Mouse (Mus musculus): Measurements from ENCODE around the gene Spats1.

Gene Spats1

GRCm38 (mm10) chr17:45474669-45475465, at the start of gene Spats1:
TSS of gene Spats1 (minus strand) at chr17:45475415.
- peak; percentile 72 for DNase-seq (ENCODE audit: low read depth, low spot score)

GRCm38 (mm10) chr17:45524961-45525360, 49.7 kb upstream of the Spats1 start:
- no peak for DNase-seq (ENCODE audit: low read depth, low spot score)

- no peak for DNase-seq (ENCODE audit: low read depth, low spot score)
Measured at GRCm38 (mm10) chr17:45523263-45523662, 48.0 kb upstream of the Spats1 start, which contains the start of gene Tcte1. TSS of gene Tcte1 (plus strand) at chr17:45523434.

GRCm38 (mm10) chr17:45520136-45520535, 44.9 kb upstream of the Spats1 start:
- DNase-seq (ENCODE audit: low read depth, low spot score), result no peak

GRCm38 (mm10) chr17:45518766-45519475, 43.7 kb upstream of the Spats1 start:
- no peak for DNase-seq (ENCODE audit: low read depth, low spot score)

GRCm38 (mm10) chr17:45517549-45518215, 42.5 kb upstream of the Spats1 start:
- no peak for DNase-seq (ENCODE audit: low read depth, low spot score)

GRCm38 (mm10) chr17:45517135-45517534, 41.9 kb upstream of the Spats1 start:
- DNase-seq (ENCODE audit: low read depth, low spot score), result no peak

GRCm38 (mm10) chr17:45516488-45516887, 41.3 kb upstream of the Spats1 start:
- peak; percentile 55 for DNase-seq (ENCODE audit: low read depth, low spot score)

- DNase-seq (ENCODE audit: low read depth, low spot score), result no peak
Measured at GRCm38 (mm10) chr17:45515806-45516205, 40.6 kb upstream of the Spats1 start.

GRCm38 (mm10) chr17:45515204-45515726, 40.0 kb upstream of the Spats1 start:
- DNase-seq (ENCODE audit: low read depth, low spot score), result no peak

GRCm38 (mm10) chr17:45511757-45512156, 36.5 kb upstream of the Spats1 start:
- no peak for DNase-seq (ENCODE audit: low read depth, low spot score)

- no peak for DNase-seq (ENCODE audit: low read depth, low spot score)
Measured at GRCm38 (mm10) chr17:45510871-45511270, 35.7 kb upstream of the Spats1 start.

- peak; percentile 98 for DNase-seq (ENCODE audit: low read depth, low spot score)
Measured at GRCm38 (mm10) chr17:45506700-45507189, 31.5 kb upstream of the Spats1 start, which contains the start of gene Aars2. TSS of gene Aars2 (plus strand) at chr17:45506841.

- DNase-seq (ENCODE audit: low read depth, low spot score), result no peak
Measured at GRCm38 (mm10) chr17:45505941-45506465, 30.8 kb upstream of the Spats1 start.

- DNase-seq (ENCODE audit: low read depth, low spot score), result no peak
Measured at GRCm38 (mm10) chr17:45503301-45503973, 28.2 kb upstream of the Spats1 start.

GRCm38 (mm10) chr17:45502324-45502723, 27.1 kb upstream of the Spats1 start:
- DNase-seq (ENCODE audit: low read depth, low spot score), result no peak

GRCm38 (mm10) chr17:45500981-45501380, 25.8 kb upstream of the Spats1 start:
- no peak for DNase-seq (ENCODE audit: low read depth, low spot score)

- DNase-seq (ENCODE audit: low read depth, low spot score), result no peak
Measured at GRCm38 (mm10) chr17:45499516-45499915, 24.3 kb upstream of the Spats1 start.

GRCm38 (mm10) chr17:45498397-45498796, 23.2 kb upstream of the Spats1 start:
- no peak for DNase-seq (ENCODE audit: low read depth, low spot score)

- DNase-seq (ENCODE audit: low read depth, low spot score), result no peak
Measured at GRCm38 (mm10) chr17:45495398-45495797, 20.2 kb upstream of the Spats1 start.

Data from A20 (cell line).